Mouse (Mus musculus) liver, embryonic 13.5 days (tissue): ENCODE data around the gene Kcnj8. TPM values are rescaled to one million over a fixed set of nuclear protein-coding genes. Genes with fewer than 3 reads are reported as not detected.

Experiments
- ATAC-seq: fragments of 200-750 bp; cut with Nextera tagmentation; 2 replicates; pipeline ENCODE4 v1.8.0; 2017; ENCODE audit warnings: low read depth, mild to moderate bottlenecking, moderate number of reproducible peaks, moderate library complexity
- DNase-seq: peaks from one replicate; pipeline ENCODE4 v3.0.0; 2022
- H3K27ac ChIP-seq: fragments of 300-500 bp; sonication (generic); 2 replicates; pipeline ENCODE4 v1.5.1; 2015; ENCODE audit warnings: moderate library complexity, mild to moderate bottlenecking, inconsistent platforms
- H3K27me3 ChIP-seq: fragments of 300-500 bp; sonication (generic); 2 replicates; pipeline ENCODE4 v1.6.1; 2015; ENCODE audit warnings: mild to moderate bottlenecking, inconsistent platforms
- H3K36me3 ChIP-seq: fragments of 300-500 bp; sonication (generic); 2 replicates; pipeline ENCODE4 v1.6.1; 2015; ENCODE audit warnings: mild to moderate bottlenecking, inconsistent platforms
- H3K4me1 ChIP-seq: fragments of 300-500 bp; sonication (generic); replicated peaks from 2 replicates; pipeline ENCODE4 v1.6.1; 2015; ENCODE audit warnings: inconsistent platforms
- H3K4me2 ChIP-seq: fragments of 300-500 bp; sonication (generic); 2 replicates; pipeline ENCODE4 v1.6.1; 2015; ENCODE audit warnings: inconsistent platforms, mild to moderate bottlenecking, moderate library complexity
- H3K4me3 ChIP-seq: fragments of 300-500 bp; sonication (generic); replicated peaks from 2 replicates; pipeline ENCODE4 v1.5.1; 2015; ENCODE audit warnings: mild to moderate bottlenecking, inconsistent platforms
- H3K9ac ChIP-seq: fragments of 300-500 bp; sonication (generic); 2 replicates; pipeline ENCODE4 v1.6.1; 2015; ENCODE audit warnings: mild to moderate bottlenecking, inconsistent platforms
- H3K9me3 ChIP-seq: fragments of 300-500 bp; sonication (generic); replicated peaks from 2 replicates; pipeline ENCODE4 v1.6.1; 2016; ENCODE audit warnings: inconsistent platforms
- WGBS: fragments of 180-500 bp; shearing (Covaris S2); methylation state at CpG from one replicate; pipeline ENCODE4 v1.1.7; 2015; ENCODE audit not compliant: insufficient replicate concordance; 5-methylcytosine and 5-hydroxymethylcytosine counted together
- polyA plus RNA-seq: library from polyadenylated mRNA; unstranded; fragments of >200 nt; fragmentation: Nextera tagmentation; extraction: Ambion mirVana; gene quantifications from 2 replicates; pipeline ENCODE4 v1.2.1, GENCODE M21; 2015

Gene Kcnj8
- polyA plus RNA-seq, 1 experiment from 2014 or later: 1.5 TPM

DNA sequence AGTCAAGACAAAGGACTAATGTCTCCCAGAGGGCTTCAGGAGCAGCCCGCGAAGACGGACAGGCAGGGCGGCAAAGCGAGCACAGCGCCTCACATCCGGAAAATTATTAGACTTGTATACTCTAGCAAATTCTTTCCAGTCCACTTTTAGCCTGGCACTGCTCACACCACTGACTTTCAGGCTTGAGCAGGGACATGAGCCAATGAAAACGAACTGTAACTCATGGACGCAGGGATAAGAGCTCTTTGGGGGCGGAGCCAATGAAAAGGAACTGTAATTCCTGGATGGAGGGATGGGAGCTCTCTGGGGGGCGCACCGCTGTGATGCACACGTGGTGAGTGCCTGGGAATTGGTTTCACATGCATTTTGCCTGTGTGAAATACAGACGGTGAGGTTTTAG, 26.3 kb downstream of the Kcnj8 start:
- H3K36me3 ChIP-seq: no peaks in the 10 kb centered on the region
- no peak overlapping the region for H3K4me2 ChIP-seq
- no peaks in the 10 kb centered on the region for H3K27me3 ChIP-seq
- ATAC-seq: no peak
- no peaks in the 10 kb centered on the region for H3K9me3 ChIP-seq
- WGBS: 50% methylated on average over 14 of the region's 14 CpGs
- no peak overlapping the region for H3K9ac ChIP-seq
- no peaks in the 10 kb centered on the region for H3K4me1 ChIP-seq
- H3K4me3 ChIP-seq: no peak overlapping the region
- no peak overlapping the region for H3K27ac ChIP-seq
- DNase-seq: no peak

DNA sequence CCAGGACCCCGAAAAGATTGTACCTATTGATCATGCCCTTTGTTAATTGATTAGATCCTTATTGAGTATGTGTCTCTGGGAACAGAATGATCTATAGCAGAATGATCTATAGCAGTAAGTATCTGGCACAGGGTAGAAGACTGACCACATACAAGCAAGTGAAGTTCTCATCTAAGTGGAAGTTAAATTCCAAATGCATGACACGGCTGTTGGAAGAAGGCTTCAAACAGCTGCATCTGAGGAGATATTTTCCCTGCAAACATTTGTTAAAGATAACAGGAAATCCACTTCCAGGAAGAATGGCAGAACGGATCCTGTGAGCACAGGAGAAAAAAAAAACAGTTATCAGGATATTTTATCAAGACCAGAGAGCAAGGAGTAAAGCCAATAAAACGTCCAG, 27.8 kb downstream of the Kcnj8 start:
- H3K4me3 ChIP-seq: no peak overlapping the region
- ATAC-seq (no peak), DNase-seq (no peak)
- no peak overlapping the region for H3K4me2 ChIP-seq
- H3K36me3 ChIP-seq: no peaks in the 10 kb centered on the region
- 41% methylated on average over 4 of the region's 4 CpGs for WGBS
- H3K27me3 ChIP-seq: no peaks in the 10 kb centered on the region
- H3K9ac ChIP-seq: no peak overlapping the region
- H3K9me3 ChIP-seq: no peaks in the 10 kb centered on the region
- no peaks in the 10 kb centered on the region for H3K4me1 ChIP-seq
- no peak overlapping the region for H3K27ac ChIP-seq

DNA sequence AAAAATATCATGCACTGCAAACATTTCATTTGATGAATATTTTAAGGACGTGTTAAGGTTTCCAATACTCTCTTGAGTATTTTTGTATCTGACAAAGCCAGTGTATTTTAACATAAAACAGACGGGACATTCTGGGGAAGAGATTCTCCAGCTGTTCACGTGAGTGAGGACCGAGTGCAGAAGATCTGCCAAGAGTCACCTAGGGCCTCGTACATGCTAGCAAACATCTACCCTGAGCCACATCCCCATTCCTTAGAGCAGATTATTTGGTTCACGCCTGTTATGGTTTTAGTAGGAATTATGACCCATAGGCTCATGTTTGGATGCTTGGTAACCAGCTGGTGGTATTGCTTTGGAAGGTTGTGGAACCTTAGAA, 28.6 kb downstream of the Kcnj8 start:
- Histone ChIP-seq H3K27ac (no peak overlapping the region), H3K4me1 (no peaks in the 10 kb centered on the region; the same call in 1 of the 2 replicates), H3K36me3 (no peaks in the 10 kb centered on the region), H3K9ac (no peak overlapping the region), H3K4me3 (no peak overlapping the region), H3K27me3 (no peaks in the 10 kb centered on the region), H3K9me3 (no peaks in the 10 kb centered on the region), H3K4me2 (no peak overlapping the region)
- DNase-seq (no peak), ATAC-seq (no peak)
- WGBS: 66% methylated on average over 6 of the region's 6 CpGs

DNA sequence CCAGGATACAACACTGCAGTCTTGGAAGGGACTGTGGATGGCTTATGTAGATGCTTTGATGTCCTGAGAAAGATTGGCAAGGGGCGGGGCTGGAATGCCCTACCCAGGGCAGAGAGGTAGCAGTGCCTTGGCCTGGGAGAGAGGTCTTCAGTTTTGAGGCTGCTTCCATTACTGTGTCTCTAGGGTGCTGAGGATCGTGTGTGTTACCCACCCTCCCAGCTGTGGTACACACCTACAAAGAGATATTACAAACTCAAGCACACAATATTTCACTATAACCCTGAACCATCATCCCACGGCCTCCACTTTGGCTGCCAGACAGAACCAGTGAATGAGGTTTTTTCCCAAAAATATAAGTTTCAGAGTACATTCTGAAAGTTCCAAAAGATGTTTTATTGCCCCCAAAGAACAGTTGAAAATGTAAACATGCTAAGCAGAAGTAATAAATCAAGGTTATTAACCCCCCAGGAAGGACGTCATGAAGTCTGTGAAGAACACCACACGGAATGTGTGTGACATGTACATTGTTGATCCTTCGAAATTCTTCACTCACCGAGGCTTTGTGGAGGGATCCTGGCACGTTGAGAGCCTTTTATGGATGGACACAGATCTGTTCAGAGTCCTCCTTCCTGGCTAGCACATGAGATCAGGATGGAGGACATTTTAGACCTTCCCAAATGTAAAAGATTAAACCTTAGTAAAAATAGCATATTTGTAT, 29.2 kb downstream of the Kcnj8 start:
- WGBS: 64% methylated on average over 8 of the region's 8 CpGs
- no peak overlapping the region for H3K27ac ChIP-seq
- no peak for ATAC-seq

DNA sequence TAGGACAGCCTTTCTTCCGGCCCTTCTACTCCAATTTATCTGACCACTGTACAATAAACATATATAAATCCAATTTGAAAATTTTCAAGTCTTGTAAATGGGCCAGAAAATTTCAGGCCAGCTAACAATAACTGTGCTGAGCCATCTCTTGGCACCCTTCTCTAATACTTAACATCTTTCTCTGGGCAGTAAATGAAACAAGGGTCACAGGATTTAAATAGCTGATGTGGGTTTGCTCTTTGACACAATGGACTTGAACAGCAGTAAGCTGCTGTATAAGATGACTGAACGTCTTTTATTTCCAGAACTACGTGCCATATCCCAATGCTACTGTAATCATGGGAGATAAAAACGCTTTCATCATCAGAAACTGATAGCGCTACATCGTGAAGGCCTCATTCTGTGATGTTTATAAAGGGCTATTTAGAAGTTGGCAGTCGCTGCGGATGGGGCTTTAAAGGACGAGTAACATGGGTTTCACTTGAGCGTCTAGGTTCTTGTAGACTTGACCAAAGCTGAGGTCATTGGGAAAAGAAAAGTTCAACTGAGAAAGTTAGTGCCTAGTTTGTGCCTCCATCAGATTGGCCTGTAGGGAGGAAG, 30.8 kb downstream of the Kcnj8 start:
- H3K4me2 ChIP-seq: no peak overlapping the region
- H3K9ac ChIP-seq: no peak overlapping the region
- 68% methylated on average over 10 of the region's 10 CpGs for WGBS
- no peaks in the 10 kb centered on the region for H3K9me3 ChIP-seq
- no peaks in the 10 kb centered on the region for H3K36me3 ChIP-seq
- no peak overlapping the region for H3K27ac ChIP-seq
- H3K4me1 ChIP-seq: no peaks in the 10 kb centered on the region; the same call in 1 of the 2 replicates
- H3K4me3 ChIP-seq: no peak overlapping the region
- no peak for ATAC-seq
- no peak for DNase-seq
- no peaks in the 10 kb centered on the region for H3K27me3 ChIP-seq

More for the DNA sequence above, 29.2 kb downstream of the Kcnj8 start:
- no peaks in the 10 kb centered on the region for H3K27me3 ChIP-seq
- no peaks in the 10 kb centered on the region; the same call in 1 of the 2 replicates for H3K4me1 ChIP-seq
- no peaks in the 10 kb centered on the region for H3K36me3 ChIP-seq
- H3K4me2 ChIP-seq: no peak overlapping the region
- no peak overlapping the region for H3K9ac ChIP-seq
- H3K4me3 ChIP-seq: no peak overlapping the region
- no peak for DNase-seq
- H3K9me3 ChIP-seq: no peaks in the 10 kb centered on the region

DNA sequence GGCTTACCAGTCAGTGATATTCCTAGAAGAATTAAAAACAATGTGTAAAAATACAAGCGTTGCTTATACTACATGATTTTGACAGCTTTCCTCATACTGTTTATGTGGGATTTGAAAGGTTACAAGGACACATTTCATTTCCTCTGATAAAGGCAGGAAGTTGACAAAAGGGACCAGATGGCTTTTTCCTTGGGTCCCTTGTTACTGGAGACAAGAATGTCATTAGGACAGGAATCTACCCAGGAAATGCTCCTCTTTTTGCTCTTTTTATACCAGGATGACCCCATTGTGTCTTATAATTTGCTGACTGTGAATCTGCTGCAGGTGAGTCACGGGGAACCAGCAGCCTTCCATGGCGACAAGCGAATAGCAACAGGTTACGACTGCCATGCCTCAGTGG, 31.3 kb downstream of the Kcnj8 start:
- ATAC-seq (no peak), DNase-seq (no peak)
- Histone ChIP-seq H3K9ac (no peak overlapping the region), H3K27me3 (no peaks in the 10 kb centered on the region), H3K27ac (no peak overlapping the region), H3K4me1 (no peaks in the 10 kb centered on the region; the same call in 1 of the 2 replicates), H3K4me2 (no peak overlapping the region), H3K9me3 (no peaks in the 10 kb centered on the region), H3K36me3 (no peaks in the 10 kb centered on the region), H3K4me3 (no peak overlapping the region)
- WGBS: 71% methylated on average over 5 of the region's 5 CpGs

DNA sequence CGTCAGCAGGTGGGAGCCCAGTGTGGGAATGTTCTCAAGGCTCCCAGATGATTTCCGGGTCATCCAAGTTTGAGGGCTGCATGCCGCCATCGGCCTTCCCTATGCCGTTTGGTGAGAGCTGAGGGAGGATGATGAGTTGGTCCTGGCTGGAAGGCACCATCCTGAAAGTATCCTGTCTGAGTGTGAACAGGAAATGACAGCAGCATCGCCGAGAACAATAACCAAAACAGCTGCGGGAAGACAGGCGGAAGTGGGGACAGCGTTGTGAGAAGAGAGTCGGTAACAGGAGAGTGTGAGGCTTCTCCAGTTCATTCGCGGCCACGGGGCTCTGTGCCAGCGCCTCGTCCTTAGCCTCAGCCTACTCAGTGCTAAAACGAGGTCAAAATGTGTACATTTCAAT, 32.9 kb downstream of the Kcnj8 start:
- H3K4me1 ChIP-seq: no peaks in the 10 kb centered on the region; the same call in 1 of the 2 replicates
- no peak overlapping the region for H3K4me2 ChIP-seq
- no peak overlapping the region for H3K27ac ChIP-seq
- no peaks in the 10 kb centered on the region for H3K27me3 ChIP-seq
- no peak overlapping the region for H3K9ac ChIP-seq
- DNase-seq (no peak), ATAC-seq (no peak)
- no peaks in the 10 kb centered on the region for H3K9me3 ChIP-seq
- H3K36me3 ChIP-seq: no peaks in the 10 kb centered on the region
- no peak overlapping the region for H3K4me3 ChIP-seq
- WGBS: 26% methylated on average over 17 of the region's 17 CpGs

DNA sequence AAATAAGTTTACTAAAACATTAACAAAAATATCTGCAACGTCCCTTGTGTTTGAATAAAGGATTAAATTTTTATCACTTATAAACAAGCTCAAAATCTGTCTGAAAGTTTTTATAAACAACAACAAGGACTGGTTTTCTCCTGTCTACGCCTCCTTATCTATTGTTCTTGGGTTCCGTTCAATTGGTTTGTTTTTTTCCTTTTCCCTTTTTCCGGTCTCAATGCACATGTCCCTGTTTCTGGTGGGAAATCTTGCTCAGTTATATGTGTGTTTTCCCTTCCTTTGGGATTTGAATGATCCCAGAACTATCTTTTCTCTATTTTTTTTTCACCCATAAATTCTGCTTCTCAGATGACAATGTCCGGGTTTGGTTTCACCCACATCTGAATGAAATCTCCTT, 38.0 kb downstream of the Kcnj8 start:
- no peaks in the 10 kb centered on the region for H3K36me3 ChIP-seq
- no peak overlapping the region for H3K4me3 ChIP-seq
- DNase-seq: no peak
- ATAC-seq: no peak
- H3K4me1 ChIP-seq: peaks cover 17% of the 10 kb centered on the region
- WGBS: 62% methylated on average over 5 of the region's 5 CpGs
- H3K27me3 ChIP-seq: no peaks in the 10 kb centered on the region
- no peak overlapping the region for H3K4me2 ChIP-seq
- H3K9ac ChIP-seq: no peak overlapping the region
- no peaks in the 10 kb centered on the region for H3K9me3 ChIP-seq
- H3K27ac ChIP-seq: no peak overlapping the region

DNA sequence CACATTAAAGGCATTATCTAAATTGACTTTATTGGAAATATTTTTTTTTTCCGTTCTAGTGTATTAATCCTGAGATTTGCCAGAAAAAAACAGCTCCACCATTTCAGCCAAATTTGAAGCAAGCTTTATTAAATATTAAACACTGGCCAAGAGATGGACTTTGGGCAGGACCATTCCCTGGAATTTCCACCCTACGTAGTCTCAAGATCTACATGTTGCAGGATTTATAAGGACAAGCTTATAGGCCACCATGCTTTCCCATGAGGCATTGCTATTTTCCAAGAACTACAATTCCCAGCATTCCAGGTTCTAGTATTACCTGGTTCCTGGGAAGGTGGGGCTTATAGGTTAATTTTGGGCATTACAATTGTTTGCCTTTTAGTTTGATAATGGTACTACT, 38.7 kb downstream of the Kcnj8 start:
- H3K27ac ChIP-seq: no peak overlapping the region
- no peak for DNase-seq
- no peaks in the 10 kb centered on the region for H3K36me3 ChIP-seq
- 86% methylated on average over 2 of the region's 2 CpGs for WGBS
- ATAC-seq: no peak
- H3K4me1 ChIP-seq: peaks cover 24% of the 10 kb centered on the region
- H3K9ac ChIP-seq: no peak overlapping the region
- no peaks in the 10 kb centered on the region for H3K9me3 ChIP-seq
- H3K4me3 ChIP-seq: no peak overlapping the region
- H3K27me3 ChIP-seq: no peaks in the 10 kb centered on the region
- no peak overlapping the region for H3K4me2 ChIP-seq

DNA sequence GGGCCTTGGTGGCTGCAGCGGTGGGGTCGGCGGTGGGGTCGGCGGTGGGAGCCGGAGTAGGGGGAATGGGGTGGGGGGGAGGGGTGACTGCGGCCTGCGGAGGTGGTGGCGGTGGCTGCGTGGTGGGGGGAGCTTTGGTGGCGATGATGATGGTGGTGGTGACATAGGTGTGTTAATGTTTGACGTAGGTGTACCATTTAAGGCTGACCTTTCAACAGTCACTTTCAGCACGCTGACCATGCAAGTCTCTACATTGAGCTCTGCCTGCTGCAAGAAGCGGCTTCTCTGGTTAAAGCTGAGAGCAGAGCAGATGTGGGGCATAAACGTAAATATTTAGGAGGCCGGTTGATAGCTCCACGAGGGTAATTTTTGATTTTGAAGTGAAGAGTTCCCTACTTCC, 39.3 kb downstream of the Kcnj8 start:
- ATAC-seq: no peak
- Histone ChIP-seq H3K4me1 (peaks cover 24% of the 10 kb centered on the region), H3K9ac (no peak overlapping the region), H3K4me3 (no peak overlapping the region), H3K27ac (no peak overlapping the region), H3K27me3 (no peaks in the 10 kb centered on the region), H3K36me3 (no peaks in the 10 kb centered on the region), H3K4me2 (no peak overlapping the region), H3K9me3 (no peaks in the 10 kb centered on the region)
- DNase-seq: no peak
- 84% methylated on average over 17 of the region's 17 CpGs for WGBS

DNA sequence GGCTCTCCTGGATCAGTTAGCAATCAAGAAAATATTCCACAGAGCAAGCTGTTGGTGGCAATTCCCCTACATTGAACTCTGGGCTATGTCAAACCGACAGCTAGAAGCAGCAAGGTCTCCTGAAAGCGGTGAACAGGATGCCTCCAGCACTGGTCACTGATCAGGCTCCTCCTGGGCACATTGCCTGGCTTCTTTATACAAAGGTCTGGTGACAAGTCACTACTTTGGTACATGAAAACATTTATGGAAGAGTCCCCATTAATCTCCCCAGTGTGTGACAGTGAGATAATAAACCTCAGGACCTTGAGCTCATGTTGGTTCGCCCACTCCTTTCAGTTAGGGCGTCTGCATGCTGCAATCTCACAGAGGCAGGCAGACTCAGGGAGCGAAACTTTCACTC, 41.0 kb downstream of the Kcnj8 start:
- Histone ChIP-seq H3K9me3 (no peaks in the 10 kb centered on the region), H3K27ac (no peak overlapping the region; the same call in 1 of the 2 replicates), H3K4me3 (no peak overlapping the region), H3K4me1 (peaks cover 24% of the 10 kb centered on the region), H3K36me3 (no peaks in the 10 kb centered on the region), H3K27me3 (no peaks in the 10 kb centered on the region), H3K4me2 (no peak overlapping the region), H3K9ac (no peak overlapping the region)
- 29% methylated on average over 5 of the region's 5 CpGs for WGBS
- ATAC-seq: peak; percentile 86
- peak; percentile 19 for DNase-seq

DNA sequence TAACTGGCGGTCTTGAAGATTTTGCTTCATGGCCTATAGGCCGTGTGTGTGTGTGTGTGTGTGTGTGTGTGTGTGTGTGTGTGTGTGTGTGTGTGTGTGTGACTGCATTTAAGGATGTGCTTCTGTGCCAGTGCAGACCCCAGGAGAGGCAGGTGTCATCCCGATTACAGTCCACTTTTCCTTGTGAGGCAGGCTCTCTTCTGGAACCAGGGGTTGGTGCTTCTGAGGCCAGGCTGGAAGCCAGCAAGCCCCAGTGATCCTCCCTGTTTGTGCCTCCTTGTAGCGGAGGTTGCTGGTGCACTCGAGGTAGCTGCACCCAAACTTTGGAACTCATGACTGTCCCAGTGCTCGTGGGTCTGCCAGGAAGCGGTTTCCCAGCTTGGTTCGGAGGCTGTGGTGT, 41.7 kb downstream of the Kcnj8 start:
- 73% methylated on average over 8 of the region's 8 CpGs for WGBS
- Histone ChIP-seq H3K9ac (no peak overlapping the region), H3K36me3 (no peaks in the 10 kb centered on the region), H3K4me1 (peaks cover 24% of the 10 kb centered on the region), H3K27me3 (no peaks in the 10 kb centered on the region), H3K4me3 (no peak overlapping the region), H3K9me3 (no peaks in the 10 kb centered on the region), H3K4me2 (no peak overlapping the region), H3K27ac (no peak overlapping the region; the same call in 1 of the 2 replicates)
- DNase-seq (no peak), ATAC-seq (no peak)
